Mouse (Mus musculus): Measurements from ENCODE around the gene Mterf2.

Mterf2 gene

DNA sequence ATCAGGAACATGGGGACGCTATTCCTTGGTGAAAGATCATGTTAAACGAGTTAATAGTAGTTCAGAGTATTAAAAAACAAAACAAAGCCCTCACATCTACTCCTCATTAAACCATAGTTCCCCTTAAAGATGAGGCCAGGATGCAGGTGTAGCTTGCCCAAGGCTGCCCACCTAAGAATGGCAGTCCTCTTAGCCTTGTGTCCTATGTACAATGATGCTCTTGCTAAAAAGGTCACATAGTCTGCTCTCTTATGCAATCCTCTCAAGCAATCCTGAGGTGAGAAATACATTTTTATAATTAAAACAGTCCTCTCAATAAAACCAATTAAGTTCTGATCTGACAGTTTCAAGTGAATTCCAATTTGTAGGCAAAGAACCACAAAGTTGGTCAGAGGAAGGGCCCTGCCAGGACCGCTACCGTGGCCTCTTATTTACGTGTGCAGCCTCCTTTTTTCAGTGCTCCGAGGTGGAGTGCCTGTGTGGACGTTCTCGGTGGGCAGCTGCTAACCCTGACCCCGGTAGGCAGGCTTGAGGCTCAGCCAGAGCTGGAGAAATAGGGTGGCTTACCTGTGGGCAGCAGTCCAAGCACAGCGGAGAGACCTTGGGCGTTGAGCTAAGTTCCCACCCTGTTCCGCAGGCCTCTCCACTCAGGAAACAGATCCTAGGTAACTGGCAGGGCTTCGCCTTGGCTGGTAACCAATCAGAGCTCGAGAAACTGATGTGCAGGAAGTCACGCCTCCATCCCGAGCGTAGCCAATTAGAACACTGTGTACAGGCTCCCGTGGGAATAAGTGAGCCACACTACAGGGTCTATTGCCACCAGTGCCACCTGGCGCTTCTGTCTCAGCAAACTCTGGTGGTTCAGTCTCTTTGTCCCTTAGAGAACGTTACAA is at the start of gene Mterf2:
Gene Mterf2, minus strand, starts transcription at position 633 of the 893 bp plus-strand sequence.
- peak; percentile 88 for DNase-seq (ENCODE audit: low spot score)

DNA sequence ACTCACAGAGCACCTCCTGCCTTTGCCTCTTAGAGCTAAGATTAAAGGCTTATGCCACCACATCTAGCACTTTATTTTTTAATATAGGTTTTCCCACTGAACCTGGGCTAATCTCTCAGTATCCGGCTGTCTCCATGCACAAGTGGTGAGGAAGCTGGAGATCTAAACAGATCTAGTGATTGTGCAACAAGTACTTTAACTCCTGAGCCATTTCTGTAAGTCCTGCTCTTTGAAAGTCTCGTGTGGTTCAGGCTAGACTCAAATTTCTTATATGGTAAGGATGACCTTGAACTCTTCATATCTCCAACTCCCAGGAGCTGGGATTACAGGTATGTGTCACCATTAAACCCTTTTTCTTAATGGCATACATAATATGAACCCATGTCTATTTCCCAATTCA is 48.8 kb upstream of the Mterf2 start:
- no peak for DNase-seq (ENCODE audit: low spot score)

DNA sequence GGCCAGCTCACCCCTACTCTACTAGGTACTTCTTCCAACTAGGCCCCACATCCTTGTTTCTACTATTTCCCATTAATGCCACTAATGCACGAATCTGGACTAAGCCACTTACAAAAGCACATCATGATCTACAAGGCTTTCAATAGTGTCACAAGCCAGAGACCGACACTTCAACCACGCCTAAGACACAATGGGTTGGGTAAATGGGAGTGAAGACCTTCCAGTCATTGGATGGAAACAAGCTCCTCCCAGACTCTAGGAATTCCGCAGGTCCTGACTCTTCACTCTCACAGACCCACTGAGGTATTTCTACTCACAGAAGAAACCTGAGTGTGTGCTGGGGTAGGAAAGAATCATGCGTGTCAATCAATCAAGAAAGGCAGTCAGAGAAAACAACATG is 37.5 kb upstream of the Mterf2 start:
- DNase-seq (ENCODE audit: low spot score): no peak

DNA sequence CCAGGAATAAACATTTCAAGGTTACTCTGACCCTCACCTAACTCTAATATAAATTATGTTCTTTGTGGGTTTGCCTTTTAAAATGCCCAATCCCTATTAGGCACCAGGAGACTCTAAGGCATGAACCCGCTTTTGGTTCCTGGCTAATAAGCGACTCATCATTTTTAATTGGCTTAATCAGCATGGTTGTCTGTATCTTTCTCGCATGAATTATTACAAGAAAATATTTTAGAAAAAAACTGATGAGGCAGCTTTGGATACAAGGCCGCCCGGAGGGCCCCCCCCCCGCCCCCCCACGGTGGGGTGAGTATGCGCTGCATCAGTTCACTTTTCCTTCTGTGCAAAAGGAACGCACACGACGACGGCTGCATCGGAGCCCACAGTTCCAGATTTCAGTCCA is 37.0 kb upstream of the Mterf2 start:
- no peak for DNase-seq (ENCODE audit: low spot score)

DNA sequence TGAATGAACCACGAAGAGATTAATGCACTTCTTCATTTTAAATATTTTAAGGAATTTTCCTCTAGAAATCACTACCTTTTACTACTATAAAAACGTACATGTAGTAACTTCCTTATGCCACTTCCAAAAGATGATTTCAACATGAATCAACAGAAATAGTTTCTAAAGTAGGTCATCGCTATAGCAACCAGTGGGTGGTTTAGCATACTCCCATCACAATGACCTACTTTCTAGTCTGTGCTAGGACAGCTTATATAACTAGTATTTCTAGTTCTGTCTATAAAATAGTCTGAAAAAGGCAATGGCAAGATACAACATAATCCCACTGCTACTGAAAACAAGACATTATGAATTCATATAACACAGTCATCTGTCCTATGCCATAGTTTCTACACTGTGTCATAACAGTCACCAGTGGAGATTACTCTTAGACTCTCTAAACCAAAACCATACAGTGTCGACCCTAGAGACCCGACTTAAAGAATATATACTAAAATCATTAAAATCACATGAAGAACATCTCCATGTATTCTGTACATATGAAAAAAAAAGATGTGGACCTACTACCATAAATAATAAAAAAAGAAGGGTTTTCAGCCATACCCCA is 34.0 kb upstream of the Mterf2 start:
- no peak for DNase-seq (ENCODE audit: low spot score)

DNA sequence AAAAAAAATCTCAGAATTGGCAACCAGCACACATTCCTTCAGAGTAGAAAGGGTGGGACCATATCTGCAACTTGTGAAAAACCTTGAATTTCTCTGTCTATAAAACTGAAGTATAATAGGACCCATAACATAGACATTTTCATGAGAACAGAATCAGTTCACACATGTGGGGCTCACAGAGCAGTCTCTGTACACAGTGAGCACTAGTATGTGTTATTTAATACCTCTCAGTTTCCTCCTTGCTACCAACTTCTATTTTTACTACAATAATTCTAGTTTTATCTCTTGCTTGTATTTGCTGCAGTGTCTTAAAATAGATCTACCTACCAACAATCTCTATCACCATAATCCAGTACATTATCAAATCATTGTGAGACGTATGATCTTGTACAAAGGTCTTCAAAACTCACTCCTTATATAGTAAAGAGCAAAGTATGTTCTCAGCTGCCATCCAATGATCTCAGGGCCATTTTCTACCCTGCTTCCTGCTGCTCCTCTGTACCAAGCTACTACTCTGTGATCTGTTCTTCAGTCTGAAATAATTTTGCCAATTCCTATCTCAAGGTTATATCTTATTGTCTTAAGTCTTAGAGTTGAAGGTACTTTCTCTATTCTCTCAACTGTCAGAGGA is 32.3 kb upstream of the Mterf2 start:
- no peak for DNase-seq (ENCODE audit: low spot score)

DNA sequence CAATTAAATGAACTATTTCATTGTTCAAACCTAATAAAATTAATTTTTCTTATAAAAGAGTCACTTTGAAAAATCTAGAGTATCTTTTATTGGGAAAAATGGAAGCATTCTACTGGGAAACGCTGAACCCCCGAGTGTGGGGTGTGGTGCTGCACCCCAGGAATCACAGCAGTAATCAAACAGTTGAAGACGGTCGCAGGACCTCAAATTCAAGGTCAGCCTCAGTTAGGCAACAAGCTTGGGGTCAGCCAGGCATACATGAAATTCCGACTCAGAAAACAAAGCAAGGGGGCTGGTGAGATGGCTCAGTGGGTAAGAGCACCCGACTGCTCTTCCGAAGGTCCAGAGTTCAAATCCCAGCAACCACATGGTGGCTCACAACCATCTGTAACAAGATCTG is 29.6 kb upstream of the Mterf2 start:
- no peak for DNase-seq (ENCODE audit: low spot score)

DNA sequence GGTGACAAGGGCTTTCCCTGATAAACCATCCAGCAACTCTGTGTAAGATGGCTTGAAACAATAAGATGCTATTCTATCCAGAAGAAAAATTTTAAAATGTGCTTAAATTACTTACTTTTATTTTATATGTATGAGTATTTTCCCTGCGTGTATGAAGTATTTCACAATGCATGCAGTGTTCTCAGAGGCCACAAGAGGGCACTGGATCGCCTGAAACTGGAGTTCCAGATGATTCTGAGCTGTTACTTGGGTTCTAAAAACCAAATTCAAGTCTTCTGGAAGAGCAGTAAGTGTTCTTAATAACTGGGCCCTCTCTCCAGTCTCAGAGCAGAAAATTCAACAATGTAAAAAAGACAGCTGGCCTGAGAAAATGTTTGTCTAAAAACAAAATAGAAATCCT is 26.4 kb upstream of the Mterf2 start:
- peak; percentile 69 for DNase-seq (ENCODE audit: low spot score)

DNA sequence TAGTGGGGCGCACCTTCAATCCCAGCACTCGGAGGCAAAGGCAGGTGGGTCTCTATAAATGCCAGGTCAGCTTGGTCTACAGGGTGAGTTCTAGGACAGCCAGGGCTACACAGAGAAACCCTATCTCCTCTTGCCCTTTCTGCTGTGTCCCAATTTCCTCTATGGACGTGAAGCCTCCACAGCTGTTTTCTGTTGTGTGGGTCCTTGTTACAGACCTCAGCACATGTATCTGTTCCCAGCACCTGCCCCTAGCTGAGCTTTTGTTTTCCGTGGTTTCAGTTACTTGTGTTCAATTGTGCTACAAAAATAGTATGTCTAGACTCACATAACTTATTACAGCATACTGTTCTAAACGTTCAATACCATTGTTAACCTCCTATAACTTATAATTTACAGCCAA is 21.4 kb upstream of the Mterf2 start:
- DNase-seq (ENCODE audit: low spot score): no peak

DNA sequence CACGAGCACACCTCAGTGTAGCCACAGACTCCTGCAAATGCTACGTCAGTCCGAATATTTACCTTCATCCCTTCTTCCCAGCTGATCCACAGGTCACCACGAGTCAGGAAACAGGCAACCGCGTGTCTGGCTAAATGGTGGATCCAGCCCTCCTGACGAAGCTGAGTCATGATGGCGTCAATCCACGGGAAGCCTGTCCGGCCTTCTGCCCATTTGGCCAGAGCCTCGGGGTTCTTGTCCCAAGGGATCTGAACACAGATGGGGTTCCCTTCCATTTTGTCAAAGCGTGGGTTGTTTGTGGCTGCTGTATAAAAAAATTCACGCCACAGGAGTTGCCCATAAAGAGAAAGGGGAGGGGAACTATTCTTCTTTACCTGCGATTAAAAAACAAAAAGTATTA is 18.5 kb upstream of the Mterf2 start:
- no peak for DNase-seq (ENCODE audit: low spot score)

DNA sequence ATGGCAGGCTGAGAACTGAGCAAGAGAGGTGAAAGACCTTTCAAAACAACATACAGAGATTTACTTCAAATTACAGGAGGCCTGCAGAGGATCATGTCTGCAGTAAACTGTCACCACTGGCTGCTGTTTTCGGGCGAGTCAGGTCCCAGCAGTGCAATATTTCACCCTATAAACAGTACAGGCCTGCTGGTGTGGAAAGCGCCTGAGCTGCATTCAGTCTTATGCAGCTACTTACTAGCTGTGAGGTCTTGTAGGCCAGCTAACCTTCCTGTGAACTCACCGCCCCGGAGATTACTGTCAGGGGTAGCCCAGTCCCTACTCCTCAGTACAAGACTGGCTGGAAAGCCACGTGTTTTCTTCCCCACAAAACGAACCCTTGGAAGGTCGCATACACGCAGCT is 13.6 kb upstream of the Mterf2 start:
- no peak for DNase-seq (ENCODE audit: low spot score)

DNA sequence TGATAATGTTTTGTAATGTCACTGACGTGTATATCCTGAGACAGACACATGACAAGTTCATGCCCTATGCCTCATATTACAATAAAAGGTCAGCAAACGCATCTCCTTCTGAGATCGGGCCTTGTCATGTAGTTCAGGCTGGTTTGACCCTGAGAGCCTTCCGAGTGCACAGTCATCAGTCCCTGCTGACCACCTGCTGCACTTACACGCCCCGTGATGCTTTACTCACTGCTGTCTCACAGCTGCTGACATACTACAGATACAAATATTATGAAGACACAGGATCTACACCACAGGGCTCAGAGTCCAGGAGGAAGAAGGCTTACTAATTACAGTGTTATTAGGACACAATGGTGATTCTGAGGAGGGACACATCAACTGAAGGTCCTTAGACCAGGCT is 8.7 kb upstream of the Mterf2 start:
- no peak for DNase-seq (ENCODE audit: low spot score)

DNA sequence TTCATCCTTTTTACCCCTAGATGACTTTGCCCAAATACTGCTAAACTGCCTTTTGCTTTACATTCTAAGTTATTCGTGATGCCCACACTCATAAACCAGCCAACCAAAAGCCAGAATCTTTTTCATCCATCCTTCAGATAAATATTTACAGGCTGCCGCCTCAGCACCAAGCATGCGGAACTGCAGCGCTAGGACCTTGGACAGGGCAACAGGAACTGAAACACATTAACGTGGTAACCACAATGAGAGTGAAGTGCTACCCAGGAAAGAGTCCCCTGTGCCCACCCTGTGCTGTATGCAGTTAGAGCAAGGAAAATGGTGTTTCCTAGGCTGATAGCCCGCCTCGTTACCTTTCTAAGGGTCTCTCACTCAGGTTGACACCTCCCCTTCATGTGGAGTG is 626 bp upstream of the Mterf2 start:
- no peak for DNase-seq (ENCODE audit: low spot score)

DNA sequence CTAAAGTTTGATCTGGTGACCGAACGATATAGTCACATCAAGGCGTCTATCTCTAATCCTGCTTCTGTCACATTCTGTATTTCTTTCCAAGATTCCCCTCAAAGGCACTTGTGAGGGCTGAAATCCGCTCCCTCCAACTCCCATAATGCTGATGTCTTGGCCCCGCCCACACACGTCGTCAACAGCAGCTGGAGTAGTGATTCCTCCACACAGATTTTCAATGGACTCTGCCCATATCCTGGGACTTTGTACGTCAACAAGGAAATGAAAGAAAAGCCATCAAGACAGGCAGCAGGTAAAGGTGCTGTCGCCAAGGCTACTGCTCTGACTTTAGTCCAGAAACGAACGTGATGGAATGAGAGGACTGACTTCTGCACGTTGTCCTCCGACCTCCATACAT is 2.6 kb downstream of the Mterf2 start:
- no peak for DNase-seq (ENCODE audit: low spot score)

DNA sequence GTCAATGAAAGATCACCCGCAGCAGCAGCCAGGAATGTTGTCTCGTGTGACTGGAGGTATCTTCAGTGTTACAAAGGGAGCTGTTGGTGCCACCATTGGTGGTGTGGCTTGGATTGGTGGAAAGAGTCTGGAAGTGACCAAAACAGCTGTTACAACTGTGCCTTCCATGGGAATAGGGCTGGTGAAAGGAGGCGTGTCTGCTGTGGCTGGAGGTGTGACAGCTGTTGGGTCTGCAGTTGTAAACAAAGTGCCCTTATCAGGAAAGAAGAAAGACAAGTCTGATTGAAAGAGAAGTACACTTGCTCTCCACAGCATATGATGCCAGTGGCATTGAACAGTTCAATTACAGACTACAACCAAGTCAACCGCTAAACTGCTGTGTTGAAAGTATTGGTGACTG is 13.4 kb downstream of the Mterf2 start:
- no peak for DNase-seq (ENCODE audit: low spot score)

DNA sequence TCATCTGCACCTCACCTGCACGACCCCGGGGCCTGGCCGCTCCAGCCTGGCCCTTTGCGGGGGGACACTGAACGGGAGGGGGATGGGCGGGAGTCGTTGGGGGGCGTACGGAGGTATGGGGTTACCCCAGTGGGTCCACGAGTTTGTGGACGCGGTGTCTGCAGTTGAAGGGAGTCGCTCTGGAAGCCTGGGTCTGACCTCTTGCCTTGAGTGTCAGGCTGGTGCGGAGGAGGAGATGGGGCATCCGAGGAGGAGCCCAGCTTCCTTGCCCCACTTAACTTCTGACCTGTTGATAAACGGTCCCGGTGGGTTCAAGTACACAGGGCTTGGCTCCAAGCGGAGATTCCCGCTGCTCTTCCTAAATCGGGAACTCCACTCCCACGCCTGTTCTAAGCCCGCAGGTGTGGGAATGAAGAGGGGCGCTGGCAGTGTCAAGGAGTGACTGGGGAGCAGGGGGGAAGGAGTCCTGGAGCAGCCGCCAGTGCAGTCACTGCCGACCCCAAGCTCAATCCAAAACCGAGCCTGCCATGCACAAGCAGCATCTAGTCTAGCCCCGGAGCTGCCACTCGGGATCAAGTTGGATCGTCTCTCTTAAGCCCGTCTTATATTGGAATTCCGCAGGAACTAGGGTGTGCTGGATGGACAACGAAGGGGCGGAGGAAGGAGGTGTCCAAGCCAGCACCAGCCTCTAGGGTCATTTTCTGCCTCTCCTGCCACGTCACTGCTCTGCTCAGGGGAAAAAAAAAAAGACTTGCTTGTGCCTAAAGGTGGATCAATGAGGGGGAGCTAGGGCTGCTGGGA is 24.5 kb downstream of the Mterf2 start:
- DNase-seq (ENCODE audit: low spot score): peak; percentile 50

DNA sequence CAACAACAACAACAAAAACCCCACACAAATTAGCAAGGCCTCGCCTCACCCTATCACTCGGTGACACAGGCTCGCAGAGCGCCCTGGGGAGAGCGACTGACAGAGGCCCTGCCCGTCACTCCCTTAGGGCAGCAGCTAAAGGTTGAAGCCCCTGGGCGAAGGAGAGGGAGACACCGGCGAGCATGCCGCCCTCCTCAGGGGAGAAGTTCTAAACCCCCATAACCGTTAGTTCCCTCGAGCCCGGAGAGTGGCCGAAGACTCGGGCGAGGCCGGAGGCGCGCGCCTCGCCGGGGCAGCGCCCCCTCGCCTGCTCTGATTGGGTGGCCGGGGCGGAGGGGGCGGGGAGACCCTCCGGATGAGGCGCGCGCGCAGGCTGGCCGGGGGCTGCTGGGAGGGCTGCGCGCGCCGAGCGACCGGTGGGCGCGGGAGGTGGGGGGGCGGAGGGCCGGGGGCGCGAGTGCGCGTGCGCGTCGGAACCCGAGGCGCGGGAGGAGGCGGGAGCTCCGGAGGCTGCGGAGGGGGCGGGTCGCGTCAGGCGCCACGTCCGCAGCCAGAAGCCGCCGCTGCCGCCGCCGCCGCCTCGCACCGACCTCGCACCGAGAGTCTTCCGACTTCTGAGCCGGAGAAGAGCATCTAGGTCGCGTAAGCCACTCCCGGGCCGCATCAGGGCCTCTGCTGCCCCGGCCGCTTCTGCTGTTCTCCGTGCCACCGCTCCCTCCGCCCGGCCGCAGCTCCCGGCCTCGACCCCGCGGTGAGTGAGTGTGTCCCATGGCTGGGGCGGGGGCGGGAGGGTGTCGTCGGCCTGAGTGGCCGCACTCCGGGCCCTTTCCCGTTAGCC is 25.4 kb downstream of the Mterf2 start, which contains the start of the genes Fhl4 and Tmem263:
Gene Fhl4, minus strand, starts transcription at position 249 of the 838 bp plus-strand sequence.
Gene Tmem263, plus strand, starts transcription at position 381 of the 838 bp plus-strand sequence.
- DNase-seq (ENCODE audit: low spot score): peak; percentile 93

DNA sequence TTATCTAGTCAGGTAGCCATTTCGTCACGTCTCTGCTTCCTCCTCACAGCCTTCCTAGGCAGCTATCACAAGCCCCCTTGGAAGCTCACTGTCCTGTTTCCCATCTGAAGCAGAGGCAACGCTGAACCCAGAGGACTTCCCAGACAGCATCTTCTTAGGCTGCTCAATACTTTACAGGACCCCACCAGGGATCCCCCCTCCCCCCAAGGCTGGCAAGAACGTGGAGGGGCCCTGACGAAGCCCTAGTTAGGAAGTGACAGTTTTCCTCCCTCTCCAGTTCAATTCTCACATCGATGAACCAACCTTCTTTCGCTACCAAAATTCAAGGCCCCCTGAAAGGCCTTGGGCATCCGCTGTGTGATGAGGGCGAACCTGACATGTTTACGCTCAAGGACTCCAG is 26.0 kb downstream of the Mterf2 start:
- DNase-seq (ENCODE audit: low spot score): peak; percentile 59

DNA sequence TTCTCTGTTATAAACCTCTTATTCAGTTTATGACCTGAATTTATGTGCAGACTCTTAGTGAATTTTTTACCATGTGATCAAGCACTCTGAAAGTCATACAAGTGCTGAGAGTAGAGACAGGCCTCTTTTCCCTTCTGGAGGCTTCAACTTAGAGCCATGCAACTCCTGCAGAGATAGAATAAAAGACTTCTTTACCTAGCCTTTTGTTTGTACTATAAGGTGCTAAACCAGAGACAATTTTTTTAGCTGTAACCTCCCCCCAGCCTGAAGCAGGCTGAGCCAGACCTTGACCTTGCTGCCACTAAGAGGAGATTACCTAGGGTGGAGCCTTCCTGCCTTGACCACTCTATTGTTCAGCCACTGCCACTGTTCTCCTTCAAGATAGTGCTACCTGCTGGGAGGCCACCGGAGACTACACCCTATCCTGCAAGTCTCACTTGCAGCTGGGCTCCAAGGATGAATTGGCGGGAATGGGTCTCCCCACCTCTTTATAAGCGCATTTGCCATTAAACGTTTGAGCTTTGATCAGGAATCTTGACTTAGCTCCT is 56.1 kb downstream of the Mterf2 start:
- no peak for DNase-seq (ENCODE audit: low spot score)

Data from testis, postnatal 10 days (tissue).